Mouse (Mus musculus) liver, embryonic 12.5 days (tissue): ENCODE data around the gene Kcnt2. TPM values are rescaled to one million over a fixed set of nuclear protein-coding genes. Genes with fewer than 3 reads are reported as not detected.

Experiments
- ATAC-seq: fragments of 200-750 bp; cut with Nextera tagmentation; 2 replicates; pipeline ENCODE4 v1.8.0; 2017; ENCODE audit warnings: moderate number of reproducible peaks, mild to moderate bottlenecking, moderate library complexity
- H3K27ac ChIP-seq: fragments of 300-500 bp; sonication (generic); 2 replicates; pipeline ENCODE4 v1.5.1; 2016; ENCODE audit warnings: mild to moderate bottlenecking
- H3K27me3 ChIP-seq: fragments of 300-500 bp; sonication (generic); replicated peaks from 2 replicates; pipeline ENCODE4 v1.6.1; 2016; ENCODE audit warnings: mild to moderate bottlenecking, moderate library complexity
- H3K36me3 ChIP-seq: fragments of 300-500 bp; sonication (generic); 2 replicates; pipeline ENCODE4 v1.6.1; 2016; ENCODE audit warnings: mild to moderate bottlenecking, moderate library complexity
- H3K4me1 ChIP-seq: fragments of 300-500 bp; sonication (generic); 2 replicates; pipeline ENCODE4 v1.6.1; 2016
- H3K4me2 ChIP-seq: fragments of 300-500 bp; sonication (generic); 2 replicates; pipeline ENCODE4 v1.6.1; 2016; ENCODE audit warnings: mild to moderate bottlenecking, moderate library complexity
- H3K4me3 ChIP-seq: fragments of 300-500 bp; sonication (generic); 2 replicates; pipeline ENCODE4 v1.5.1; 2016; ENCODE audit warnings: mild to moderate bottlenecking, moderate library complexity
- H3K9ac ChIP-seq: fragments of 300-500 bp; sonication (generic); 2 replicates; pipeline ENCODE4 v1.6.1; 2016; ENCODE audit warnings: mild to moderate bottlenecking, moderate library complexity
- H3K9me3 ChIP-seq: fragments of 300-500 bp; sonication (generic); replicated peaks from 2 replicates; pipeline ENCODE4 v1.6.1; 2016; ENCODE audit warnings: mild to moderate bottlenecking, moderate library complexity
- WGBS: fragments of 180-500 bp; shearing (Covaris S2); methylation state at CpG from one replicate; pipeline ENCODE4 v1.1.7; 2016; ENCODE audit not compliant: insufficient replicate concordance; 5-methylcytosine and 5-hydroxymethylcytosine counted together
- polyA plus RNA-seq: library from polyadenylated mRNA; unstranded; fragments of >200 nt; fragmentation: Nextera tagmentation; extraction: Ambion mirVana; gene quantifications from 2 replicates; pipeline ENCODE4 v1.2.1, GENCODE M21; 2016

Gene Kcnt2
- polyA plus RNA-seq, 1 experiment from 2014 or later: 0.15 TPM

DNA sequence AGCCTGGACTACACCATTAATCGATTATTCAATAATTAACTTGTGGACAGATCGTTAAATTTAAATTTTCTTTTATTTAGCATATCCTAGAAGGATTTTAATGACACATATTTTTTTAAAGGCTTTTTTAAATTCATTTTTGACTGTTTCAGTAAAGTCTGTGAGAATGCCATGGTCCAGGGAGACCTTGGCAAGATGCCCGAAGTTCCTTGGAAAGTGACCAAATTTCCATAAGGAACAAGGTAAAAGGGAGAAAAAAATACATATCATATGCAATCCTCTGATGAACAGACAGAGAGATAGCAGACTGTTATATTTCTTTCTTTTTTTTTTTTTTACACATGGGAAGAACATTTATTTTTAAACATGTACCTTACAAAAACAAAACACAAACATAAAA, 296.1 kb downstream of the Kcnt2 start:
- Histone ChIP-seq H3K36me3 (no peaks in the 10 kb centered on the region), H3K9ac (no peak overlapping the region), H3K9me3 (no peaks in the 10 kb centered on the region), H3K4me3 (no peak overlapping the region), H3K27ac (no peak overlapping the region), H3K4me1 (no peaks in the 10 kb centered on the region), H3K4me2 (no peak overlapping the region), H3K27me3 (no peaks in the 10 kb centered on the region)
- no peak for ATAC-seq
- 76% methylated on average over 3 of the region's 3 CpGs for WGBS

DNA sequence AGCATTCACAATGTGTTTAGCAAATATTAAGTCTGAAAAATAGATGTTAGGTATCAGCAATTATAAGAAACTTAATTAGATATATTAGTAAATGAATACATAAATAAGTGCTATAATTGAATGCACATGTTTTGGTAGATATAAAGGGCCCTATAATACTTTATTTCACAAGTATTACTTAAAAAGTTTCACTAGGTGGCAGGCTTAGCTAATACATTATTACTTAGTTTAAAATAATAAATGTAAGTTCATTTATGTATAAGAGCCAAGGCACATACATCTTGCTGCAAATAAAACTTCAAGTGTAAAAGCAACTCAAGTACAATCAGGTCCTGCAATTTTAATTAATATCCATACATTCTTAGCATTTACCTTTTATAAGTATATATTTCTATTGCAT, 302.8 kb downstream of the Kcnt2 start:
- no peak overlapping the region for H3K27ac ChIP-seq
- no peak overlapping the region for H3K4me2 ChIP-seq
- H3K4me3 ChIP-seq: no peak overlapping the region
- no peaks in the 10 kb centered on the region for H3K4me1 ChIP-seq
- H3K9ac ChIP-seq: no peak overlapping the region
- no peaks in the 10 kb centered on the region for H3K36me3 ChIP-seq
- H3K9me3 ChIP-seq: no peaks in the 10 kb centered on the region
- ATAC-seq: no peak
- H3K27me3 ChIP-seq: no peaks in the 10 kb centered on the region

DNA sequence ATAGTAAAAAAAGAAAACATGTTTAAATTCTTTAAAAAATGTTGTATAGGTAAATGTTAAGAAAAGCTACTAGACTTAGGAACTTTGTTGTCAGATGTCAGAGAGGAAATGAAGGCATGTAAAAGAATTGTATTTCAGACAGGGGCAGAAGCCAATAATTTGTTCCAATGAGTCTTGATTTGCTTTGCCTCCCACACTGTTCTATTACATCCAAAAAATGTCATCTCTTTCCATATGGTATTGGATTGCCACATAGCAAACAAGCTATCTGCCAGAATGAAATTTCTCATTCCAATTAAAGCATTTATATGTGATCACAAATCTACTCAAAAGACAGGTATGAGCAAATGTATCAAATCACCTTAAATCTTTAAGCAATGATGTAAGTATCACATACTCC, 314.8 kb downstream of the Kcnt2 start:
- no peak overlapping the region for H3K9ac ChIP-seq
- H3K27ac ChIP-seq: no peak overlapping the region
- H3K36me3 ChIP-seq: no peaks in the 10 kb centered on the region
- no peaks in the 10 kb centered on the region for H3K4me1 ChIP-seq
- no peak for ATAC-seq
- H3K4me3 ChIP-seq: no peak overlapping the region
- no peaks in the 10 kb centered on the region for H3K9me3 ChIP-seq
- H3K27me3 ChIP-seq: no peaks in the 10 kb centered on the region
- H3K4me2 ChIP-seq: no peak overlapping the region

DNA sequence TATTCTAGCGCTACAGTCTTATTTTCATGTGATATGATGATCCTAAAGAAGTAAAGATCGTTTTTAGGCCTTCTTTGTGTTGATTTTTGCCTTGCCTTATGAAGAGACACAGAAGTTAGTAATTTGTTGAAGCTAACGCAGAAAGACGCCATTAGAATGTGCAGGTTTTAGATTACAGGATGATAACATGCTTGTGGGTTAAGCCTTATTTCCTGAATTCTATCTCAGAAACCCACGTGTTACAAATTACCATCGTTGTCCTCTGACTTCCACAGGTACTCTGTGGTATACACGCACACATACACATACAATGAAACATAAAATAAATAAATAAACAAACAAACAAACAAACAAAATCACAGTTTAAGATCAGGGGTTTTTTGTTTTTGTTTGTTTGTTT, 326.2 kb downstream of the Kcnt2 start:
- H3K9ac ChIP-seq: no peak overlapping the region
- no peaks in the 10 kb centered on the region for H3K9me3 ChIP-seq
- H3K36me3 ChIP-seq: no peaks in the 10 kb centered on the region
- H3K27ac ChIP-seq: no peak overlapping the region
- 36% methylated on average over 7 of the region's 7 CpGs for WGBS
- no peak overlapping the region for H3K4me2 ChIP-seq
- ATAC-seq: no peak
- H3K27me3 ChIP-seq: no peaks in the 10 kb centered on the region
- no peaks in the 10 kb centered on the region for H3K4me1 ChIP-seq
- H3K4me3 ChIP-seq: no peak overlapping the region

DNA sequence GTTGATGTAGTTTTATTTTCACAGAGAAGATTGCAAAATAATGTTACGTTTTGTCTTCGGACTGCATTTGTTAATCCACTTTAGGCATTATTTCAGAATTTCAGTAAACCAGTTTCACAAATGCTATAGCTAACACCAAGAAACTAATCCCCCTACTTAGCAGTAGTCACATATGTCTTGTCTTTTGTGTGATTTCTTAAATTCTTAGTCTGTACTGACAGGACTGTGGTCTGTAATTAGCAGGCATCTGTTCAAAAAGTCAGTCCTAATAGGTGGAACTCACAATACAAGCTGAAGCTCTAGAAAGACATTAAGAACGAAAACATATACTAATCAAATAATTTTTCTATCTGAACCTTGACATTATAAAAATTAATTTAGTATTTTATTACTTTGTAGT, 332.6 kb downstream of the Kcnt2 start:
- H3K27ac ChIP-seq: no peak overlapping the region
- H3K27me3 ChIP-seq: no peaks in the 10 kb centered on the region
- no peak overlapping the region for H3K4me2 ChIP-seq
- H3K36me3 ChIP-seq: no peaks in the 10 kb centered on the region
- H3K4me1 ChIP-seq: no peaks in the 10 kb centered on the region
- H3K4me3 ChIP-seq: no peak overlapping the region
- no peaks in the 10 kb centered on the region for H3K9me3 ChIP-seq
- ATAC-seq: no peak
- WGBS: 52% methylated on average over 3 of the region's 3 CpGs
- H3K9ac ChIP-seq: no peak overlapping the region

DNA sequence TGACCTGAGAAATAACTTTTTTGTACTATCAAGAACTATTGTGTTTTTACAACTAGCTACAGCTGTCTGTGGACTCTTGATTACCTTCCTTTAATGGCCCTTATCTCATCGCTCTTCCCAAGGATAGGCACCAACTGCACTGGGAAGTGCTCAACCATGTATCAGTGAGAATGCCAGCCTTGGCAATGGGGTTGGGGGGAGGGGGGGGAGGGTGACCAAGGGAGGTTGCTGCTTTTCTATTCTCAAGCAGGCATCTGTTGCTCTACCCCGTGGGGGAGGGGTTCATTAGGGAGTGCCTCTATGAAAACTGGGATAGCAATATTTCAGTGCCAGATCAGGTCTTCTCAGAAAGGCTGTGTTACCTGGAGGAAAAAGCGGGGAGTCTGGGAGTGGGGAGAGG, 342.3 kb downstream of the Kcnt2 start:
- H3K4me1 ChIP-seq: no peaks in the 10 kb centered on the region
- H3K4me3 ChIP-seq: no peak overlapping the region
- H3K4me2 ChIP-seq: no peak overlapping the region
- no peaks in the 10 kb centered on the region for H3K27me3 ChIP-seq
- H3K36me3 ChIP-seq: no peaks in the 10 kb centered on the region
- WGBS: 63% methylated on average over 3 of the region's 3 CpGs
- no peak overlapping the region for H3K9ac ChIP-seq
- H3K9me3 ChIP-seq: no peaks in the 10 kb centered on the region
- ATAC-seq: no peak
- H3K27ac ChIP-seq: no peak overlapping the region

DNA sequence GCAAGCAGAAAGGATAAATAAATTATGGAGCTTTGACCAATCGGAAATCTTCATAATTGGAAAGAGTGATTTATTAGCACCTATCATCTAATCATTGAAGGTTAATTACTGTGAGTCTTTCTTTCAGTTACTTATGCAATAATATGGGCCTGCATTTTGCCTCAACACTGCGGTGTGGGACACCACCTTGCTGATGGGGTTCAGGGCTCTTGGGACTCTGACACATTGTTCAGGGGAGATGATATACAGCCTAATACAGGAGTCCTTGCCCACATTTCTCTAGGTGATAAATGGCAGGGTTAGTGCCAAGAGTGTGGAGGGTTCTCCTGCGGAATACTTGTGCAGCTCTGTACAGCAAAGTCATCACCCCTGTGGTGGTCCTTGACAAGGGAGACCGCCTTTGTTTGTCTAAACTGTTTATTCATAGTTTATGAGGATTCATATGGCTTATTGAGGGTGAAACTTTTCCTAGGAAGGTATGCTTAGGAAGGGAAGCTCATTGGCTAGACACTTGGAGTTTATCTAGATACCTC, 362.9 kb downstream of the Kcnt2 start:
- 75% methylated on average over 4 of the region's 4 CpGs for WGBS

DNA sequence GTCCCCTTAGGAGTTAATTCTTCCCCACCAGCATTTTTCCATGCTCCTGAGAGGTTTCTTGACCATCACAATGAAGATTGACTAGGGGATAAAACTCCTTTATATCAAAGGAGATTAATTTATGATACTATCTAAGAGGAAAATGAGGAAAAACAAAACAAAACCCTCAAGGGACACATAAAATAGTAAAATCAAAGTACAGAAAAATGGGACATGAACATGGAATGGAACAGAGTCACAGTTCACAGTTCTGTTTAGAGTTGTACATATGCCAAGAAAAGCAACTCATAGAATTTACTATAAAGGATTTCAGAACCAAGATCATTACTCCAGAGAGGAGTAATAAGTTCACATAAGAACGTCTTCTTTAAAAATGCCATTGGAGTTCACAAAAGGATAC, 367.1 kb downstream of the Kcnt2 start:
- H3K4me1 ChIP-seq: no peaks in the 10 kb centered on the region
- H3K9me3 ChIP-seq: no peaks in the 10 kb centered on the region
- no peaks in the 10 kb centered on the region for H3K27me3 ChIP-seq
- no peak overlapping the region for H3K4me2 ChIP-seq
- no peak for ATAC-seq
- H3K27ac ChIP-seq: no peak overlapping the region
- H3K9ac ChIP-seq: no peak overlapping the region
- WGBS: 62% methylated on average over 1 of the region's 1 CpGs
- no peaks in the 10 kb centered on the region for H3K36me3 ChIP-seq
- no peak overlapping the region for H3K4me3 ChIP-seq

More for the DNA sequence above, 362.9 kb downstream of the Kcnt2 start:
- H3K36me3 ChIP-seq: no peaks in the 10 kb centered on the region
- H3K4me1 ChIP-seq: no peaks in the 10 kb centered on the region
- no peak for ATAC-seq
- H3K27ac ChIP-seq: no peak overlapping the region
- no peaks in the 10 kb centered on the region for H3K9me3 ChIP-seq
- no peak overlapping the region for H3K4me2 ChIP-seq
- H3K9ac ChIP-seq: no peak overlapping the region
- no peaks in the 10 kb centered on the region for H3K27me3 ChIP-seq
- no peak overlapping the region for H3K4me3 ChIP-seq

DNA sequence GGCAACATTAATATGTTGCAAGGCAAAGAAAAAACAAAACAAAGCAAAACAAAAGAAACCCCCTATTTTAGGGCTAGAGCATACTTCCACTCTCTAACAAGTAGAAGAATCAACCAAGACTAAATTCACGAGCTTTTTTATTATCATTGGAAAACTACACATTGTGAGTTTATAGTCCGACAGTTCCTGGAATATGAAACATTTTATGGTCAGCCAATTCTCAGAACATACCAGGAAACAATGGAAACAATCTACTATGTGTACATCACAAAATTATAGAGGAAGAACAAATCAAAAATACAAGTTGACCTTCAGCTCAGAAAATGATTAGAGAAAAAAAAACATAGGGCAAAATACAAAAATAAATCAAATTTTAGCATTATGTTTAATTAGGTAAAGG, 368.9 kb downstream of the Kcnt2 start:
- 61% methylated on average over 2 of the region's 2 CpGs for WGBS

DNA sequence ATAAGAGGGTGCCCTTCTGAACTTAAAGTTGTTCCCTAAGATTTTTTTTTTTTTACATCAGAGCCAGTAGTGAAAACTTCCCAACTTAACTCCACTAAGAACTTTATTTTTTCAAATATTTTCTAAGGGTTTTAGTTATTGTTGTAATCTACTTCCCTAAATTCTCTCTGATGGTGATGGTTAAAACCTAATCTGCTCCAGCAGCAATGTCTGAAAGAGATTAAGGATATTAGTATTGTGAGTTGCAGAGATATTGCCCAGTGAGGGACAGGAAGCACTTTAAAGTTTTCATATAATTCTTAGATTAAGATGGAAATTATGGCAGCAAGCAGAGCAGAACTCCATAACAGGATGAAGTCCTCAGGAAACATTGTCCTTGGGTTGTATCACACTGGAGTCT, 372.2 kb downstream of the Kcnt2 start:
- ATAC-seq: no peak
- H3K36me3 ChIP-seq: no peaks in the 10 kb centered on the region
- H3K4me2 ChIP-seq: no peak overlapping the region
- no peak overlapping the region for H3K9ac ChIP-seq
- no peak overlapping the region for H3K4me3 ChIP-seq
- no peaks in the 10 kb centered on the region for H3K4me1 ChIP-seq
- H3K27ac ChIP-seq: no peak overlapping the region
- H3K9me3 ChIP-seq: no peaks in the 10 kb centered on the region
- no peaks in the 10 kb centered on the region for H3K27me3 ChIP-seq

More for the DNA sequence above, 368.9 kb downstream of the Kcnt2 start:
- Histone ChIP-seq H3K27me3 (no peaks in the 10 kb centered on the region), H3K9me3 (no peaks in the 10 kb centered on the region), H3K27ac (no peak overlapping the region), H3K9ac (no peak overlapping the region), H3K4me3 (no peak overlapping the region), H3K4me2 (no peak overlapping the region), H3K4me1 (no peaks in the 10 kb centered on the region), H3K36me3 (no peaks in the 10 kb centered on the region)
- no peak for ATAC-seq

DNA sequence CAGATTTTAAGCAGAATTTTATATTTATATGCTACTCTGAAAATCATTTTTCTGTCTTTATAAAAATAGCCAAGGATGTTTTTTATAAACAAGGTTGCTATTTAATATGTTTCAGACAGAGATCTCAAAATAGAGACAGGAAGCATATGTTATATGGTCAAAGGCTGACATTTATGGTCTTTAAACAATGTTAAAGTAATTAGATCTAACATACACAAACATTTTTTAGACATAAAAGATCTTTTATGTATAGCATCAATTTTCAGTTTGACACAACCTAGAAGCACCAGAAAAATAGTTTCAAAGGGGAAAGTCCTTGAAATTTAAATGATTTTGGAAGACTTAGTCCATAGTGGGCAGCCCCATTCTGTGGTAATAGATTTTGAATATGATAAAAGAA, 379.0 kb downstream of the Kcnt2 start:
- H3K4me1 ChIP-seq: no peaks in the 10 kb centered on the region
- H3K4me2 ChIP-seq: no peak overlapping the region
- H3K9ac ChIP-seq: no peak overlapping the region
- no peaks in the 10 kb centered on the region for H3K9me3 ChIP-seq
- ATAC-seq: no peak
- no peak overlapping the region for H3K4me3 ChIP-seq
- no peaks in the 10 kb centered on the region for H3K27me3 ChIP-seq
- no peaks in the 10 kb centered on the region for H3K36me3 ChIP-seq
- no peak overlapping the region for H3K27ac ChIP-seq

DNA sequence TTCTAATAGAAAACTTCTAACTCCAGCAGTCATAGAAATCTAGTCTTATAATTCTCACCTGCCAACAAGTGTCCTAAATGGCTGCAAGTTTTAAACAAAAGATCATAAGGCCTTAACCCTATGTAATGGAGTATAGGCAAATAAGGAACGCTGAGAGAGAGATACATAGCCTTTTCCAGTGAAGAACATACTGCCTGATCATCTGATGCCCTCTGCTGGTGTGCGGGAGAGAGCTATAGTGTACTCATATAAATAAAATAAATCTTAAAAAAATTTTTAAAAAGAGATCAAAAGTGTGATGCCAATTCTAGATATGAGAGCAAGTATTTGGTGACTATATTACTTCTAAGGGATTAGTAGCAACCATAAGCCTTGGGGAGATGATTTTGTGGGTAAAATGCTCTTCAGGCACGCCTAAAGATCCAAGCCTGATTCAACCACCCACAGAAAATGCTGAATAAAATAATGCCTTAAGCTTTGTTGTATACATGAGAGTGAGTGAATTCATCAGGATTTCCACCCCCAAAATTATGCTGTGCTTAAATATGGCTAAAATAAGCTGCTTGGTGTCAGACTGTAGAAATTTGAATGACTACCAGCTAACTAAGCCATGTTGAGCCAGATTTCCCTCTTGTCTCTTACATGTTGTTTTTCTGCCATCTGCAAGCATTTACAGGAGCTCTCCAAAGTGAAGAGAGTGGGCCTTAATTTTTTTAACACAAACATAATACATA, 413.8 kb downstream of the Kcnt2 start:
- H3K4me1 ChIP-seq: no peaks in the 10 kb centered on the region
- H3K4me3 ChIP-seq: no peak overlapping the region
- no peak for ATAC-seq
- H3K27ac ChIP-seq: no peak overlapping the region
- H3K27me3 ChIP-seq: no peaks in the 10 kb centered on the region
- 58% methylated on average over 3 of the region's 3 CpGs for WGBS
- no peak overlapping the region for H3K4me2 ChIP-seq
- no peak overlapping the region for H3K9ac ChIP-seq
- H3K36me3 ChIP-seq: no peaks in the 10 kb centered on the region
- no peaks in the 10 kb centered on the region for H3K9me3 ChIP-seq

DNA sequence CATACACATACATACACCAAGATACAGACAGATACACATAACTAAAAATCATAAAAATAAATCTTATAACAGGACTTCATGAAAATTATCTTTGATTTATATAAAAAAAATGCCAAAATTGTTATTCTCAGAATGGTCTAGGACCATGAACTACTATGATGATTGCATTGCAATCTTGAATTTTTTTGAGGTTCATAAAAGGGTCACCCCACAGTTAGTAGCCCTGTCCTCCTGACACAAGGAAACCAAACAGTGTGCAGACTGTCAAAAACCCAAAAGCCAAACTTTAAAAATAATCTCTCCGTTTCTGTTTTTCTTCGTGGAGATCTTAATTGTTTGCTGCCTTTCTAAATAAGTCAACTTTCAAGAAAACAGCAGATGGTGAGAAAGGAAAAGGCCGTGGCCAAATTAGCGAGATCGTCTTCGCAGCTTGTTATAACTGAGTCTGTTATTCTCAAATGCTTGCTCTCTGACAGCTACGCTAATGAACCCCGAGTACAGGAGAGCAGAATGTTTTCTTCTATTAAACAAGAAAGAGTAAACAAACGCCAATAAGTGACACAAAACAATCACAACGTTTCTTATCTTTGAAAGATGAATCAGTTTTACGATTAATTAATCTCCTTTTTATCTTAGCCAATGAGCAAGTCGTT, 414.9 kb downstream of the Kcnt2 start:
- no peak for ATAC-seq
- no peak overlapping the region for H3K27ac ChIP-seq

More for the DNA sequence above, 414.9 kb downstream of the Kcnt2 start:
- H3K4me1 ChIP-seq: no peaks in the 10 kb centered on the region
- no peak overlapping the region for H3K4me2 ChIP-seq
- no peak overlapping the region for H3K9ac ChIP-seq
- no peaks in the 10 kb centered on the region for H3K36me3 ChIP-seq
- H3K9me3 ChIP-seq: no peaks in the 10 kb centered on the region
- H3K27me3 ChIP-seq: no peaks in the 10 kb centered on the region
- no peak overlapping the region for H3K4me3 ChIP-seq
- 49% methylated on average over 12 of the region's 12 CpGs for WGBS
